Mouse (Mus musculus): ENCODE measurements at regions not wholly inside any gene's neighbourhood (a gene's known extent, or its start where the extent isn't known, plus 50 kb on each side); places are given as distances from the start of the nearest gene placed in this dataset.

- DNase-seq (ENCODE audit: low read depth in 1 of 2, low spot score in 2 of 2), result no peak
Observed at GRCm38 (mm10) chr3:15110037-15110748, 221.9 kb downstream of the Gm9733 start.

GRCm38 (mm10) chr3:15112177-15112838, 219.8 kb downstream of the Gm9733 start:
- no peak for DNase-seq (ENCODE audit: low read depth in 1 of 2, low spot score in 2 of 2)

- DNase-seq (ENCODE audit: low read depth in 1 of 2, low spot score in 2 of 2), result no peak
Observed at GRCm38 (mm10) chr3:15118634-15119356, 213.3 kb downstream of the Gm9733 start.

- no peak for DNase-seq (ENCODE audit: low read depth in 1 of 2, low spot score in 2 of 2)
Observed at GRCm38 (mm10) chr3:15126736-15127135, 205.4 kb downstream of the Gm9733 start.

GRCm38 (mm10) chr3:15128370-15128769, 203.7 kb downstream of the Gm9733 start:
- DNase-seq (ENCODE audit: low read depth in 1 of 2, low spot score in 2 of 2), result no peak

DNA sequence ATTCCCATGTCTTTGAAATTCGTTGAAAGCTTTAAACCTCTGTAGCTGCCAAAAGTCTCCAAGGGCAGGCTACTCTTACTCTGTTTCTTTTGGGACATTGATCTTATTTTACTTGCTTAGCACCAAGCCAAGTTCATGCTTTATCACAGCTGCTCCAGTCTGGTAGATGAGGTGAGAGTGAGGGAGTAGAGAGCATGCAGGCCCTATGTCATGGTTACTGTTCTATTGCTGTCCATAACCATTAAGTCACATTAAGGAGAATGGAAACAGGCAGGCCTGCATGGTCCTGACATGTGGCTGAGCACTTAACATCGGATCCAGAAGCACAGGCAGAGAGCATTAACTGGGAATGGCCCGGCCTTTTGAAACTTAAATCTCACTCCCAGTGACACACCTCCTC, 203.1 kb downstream of the Gm9733 start:
- DNase-seq (ENCODE audit: low read depth in 1 of 2, low spot score in 2 of 2), result no peak

GRCm38 (mm10) chr3:15129729-15130369, 202.3 kb downstream of the Gm9733 start:
- no peak for DNase-seq (ENCODE audit: low read depth in 1 of 2, low spot score in 2 of 2)

DNA sequence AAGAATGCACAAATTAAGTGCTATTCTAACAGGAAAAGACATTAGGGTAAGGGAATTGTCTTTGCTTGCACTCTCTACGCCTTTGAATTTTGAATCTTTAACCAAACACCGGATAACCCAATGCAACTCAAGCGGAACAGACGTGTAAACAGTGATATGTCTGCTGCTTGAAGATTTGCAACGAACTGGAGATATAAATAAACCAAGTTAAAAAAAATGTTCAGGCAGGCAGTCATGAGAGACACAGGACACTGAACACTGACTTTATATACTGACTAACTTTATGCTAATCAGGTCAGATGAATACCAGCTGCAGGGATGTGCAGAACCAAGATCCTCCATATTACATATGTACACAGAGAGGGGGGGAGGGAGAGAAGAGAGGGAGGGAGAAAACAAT, 200.0 kb downstream of the Gm9733 start:
- no peak for DNase-seq (ENCODE audit: low read depth in 1 of 2, low spot score in 2 of 2)

GRCm38 (mm10) chr3:15139550-15139949, 192.6 kb downstream of the Gm9733 start:
- DNase-seq (ENCODE audit: low read depth in 1 of 2, low spot score in 2 of 2), result no peak

- no peak for DNase-seq (ENCODE audit: low read depth in 1 of 2, low spot score in 2 of 2)
Observed at GRCm38 (mm10) chr3:15153710-15154109, 178.4 kb downstream of the Gm9733 start.

DNA sequence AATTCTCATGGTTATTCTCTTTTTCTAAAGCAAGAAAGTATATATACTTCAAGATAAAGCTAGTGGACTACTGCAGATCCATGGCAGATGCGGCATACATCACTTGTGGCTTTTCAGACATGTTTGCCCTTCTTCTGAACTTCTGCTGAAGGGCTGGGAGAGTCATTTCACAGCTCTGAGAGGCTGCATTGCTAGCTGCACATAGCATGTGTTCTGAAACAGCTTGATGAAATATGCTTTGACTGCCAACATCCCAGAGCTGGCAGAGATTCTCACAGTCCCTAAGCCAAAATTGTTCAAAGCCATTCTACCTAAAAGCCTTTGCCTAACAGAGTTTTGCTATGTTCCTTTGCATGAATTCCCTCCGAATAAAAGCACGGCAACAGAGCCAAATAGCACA, 177.9 kb downstream of the Gm9733 start:
- DNase-seq (ENCODE audit: low read depth in 1 of 2, low spot score in 2 of 2), result no peak

GRCm38 (mm10) chr3:15156681-15157080, 175.4 kb downstream of the Gm9733 start:
- DNase-seq (ENCODE audit: low read depth in 1 of 2, low spot score in 2 of 2), result no peak

GRCm38 (mm10) chr3:15157842-15158241, 174.3 kb downstream of the Gm9733 start:
- DNase-seq (ENCODE audit: low read depth in 1 of 2, low spot score in 2 of 2), result no peak

DNA sequence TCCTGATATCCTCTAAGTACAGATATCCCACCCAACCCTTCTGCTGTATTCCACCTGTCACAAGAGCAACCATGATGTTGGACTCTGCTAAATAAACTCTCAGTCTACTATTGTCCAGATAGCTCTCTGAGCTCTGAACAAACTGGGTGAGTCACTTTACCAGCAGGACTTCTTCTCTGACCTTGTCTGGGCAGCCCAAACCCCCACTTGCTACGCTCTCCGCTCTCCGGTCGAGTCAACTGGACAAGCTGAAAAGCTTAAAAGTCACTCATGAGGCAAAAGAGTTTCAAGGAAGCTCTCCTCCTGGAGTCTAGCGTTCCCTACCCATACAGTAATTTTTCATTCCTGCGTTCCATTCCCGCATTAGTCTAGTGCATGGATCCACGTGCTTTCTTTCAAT, 173.2 kb downstream of the Gm9733 start:
- DNase-seq (ENCODE audit: low read depth in 1 of 2, low spot score in 2 of 2), result no peak

GRCm38 (mm10) chr3:15159965-15160714, 172.0 kb downstream of the Gm9733 start:
- no peak for DNase-seq (ENCODE audit: low read depth in 1 of 2, low spot score in 2 of 2)

DNA sequence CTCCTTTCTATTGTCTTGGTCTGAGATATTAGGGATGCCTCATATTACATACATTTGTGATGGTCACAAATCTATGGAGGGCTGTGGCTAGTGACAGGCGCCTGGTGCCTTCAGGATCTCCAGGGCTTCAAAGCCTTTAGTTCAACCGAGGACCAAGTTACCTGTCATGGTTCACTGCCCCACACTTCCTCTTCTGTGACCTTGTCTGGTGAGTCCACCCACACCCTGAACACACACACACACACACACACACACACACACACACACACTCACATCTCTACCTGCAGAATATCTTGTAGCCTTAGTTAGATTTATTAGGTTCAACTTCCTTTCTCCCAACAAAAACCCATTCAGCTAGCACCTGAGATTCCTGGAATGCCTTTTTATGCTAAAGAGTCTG, 156.3 kb downstream of the Gm9733 start:
- no peak for DNase-seq (ENCODE audit: low read depth in 1 of 2, low spot score in 2 of 2)

GRCm38 (mm10) chr3:15179079-15179812, 152.9 kb downstream of the Gm9733 start:
- DNase-seq (ENCODE audit: low read depth in 1 of 2, low spot score in 2 of 2), result no peak

DNA sequence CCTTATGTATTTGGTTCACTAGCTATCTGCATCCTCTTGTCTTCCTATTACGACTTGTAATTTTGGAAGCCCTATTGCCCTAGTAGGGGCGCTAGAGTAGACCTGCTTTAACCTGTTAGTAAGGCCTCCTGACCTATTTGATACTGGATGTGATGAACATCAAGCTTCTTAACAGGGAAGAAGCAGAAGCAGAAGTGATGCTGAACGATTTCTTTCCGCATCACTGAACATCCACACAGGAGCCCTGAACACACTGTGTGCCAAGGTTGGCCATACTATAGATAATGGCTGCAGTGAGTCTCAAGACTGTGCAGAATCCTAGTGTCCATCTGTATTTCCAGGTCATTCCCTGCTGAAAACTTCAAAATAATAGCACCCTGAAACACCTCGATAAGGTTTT, 151.0 kb downstream of the Gm9733 start:
- DNase-seq (ENCODE audit: low read depth in 1 of 2, low spot score in 2 of 2), result no peak

- DNase-seq (ENCODE audit: low read depth in 1 of 2, low spot score in 2 of 2), result no peak
Observed at GRCm38 (mm10) chr3:15186731-15187130, 145.4 kb downstream of the Gm9733 start.

- DNase-seq (ENCODE audit: low read depth in 1 of 2, low spot score in 2 of 2), result peak in 1 of 2 experiments; percentile 6
Observed at GRCm38 (mm10) chr3:15194362-15194761, 137.7 kb downstream of the Gm9733 start.

Data from monocyte, adult 2 months (primary cell).